Mouse (Mus musculus): Measurements from ENCODE around the gene Mthfd1l.

The Mthfd1l gene

GRCm38 (mm10) chr10:4124148-4124547, 151.2 kb downstream of the Mthfd1l start:
- DNase-seq = no peak

GRCm38 (mm10) chr10:4125232-4125631, 152.3 kb downstream of the Mthfd1l start:
- DNase-seq = no peak

GRCm38 (mm10) chr10:4126335-4127012, 153.6 kb downstream of the Mthfd1l start:
- DNase-seq = peak; percentile 45

GRCm38 (mm10) chr10:4128411-4128810, 155.5 kb downstream of the Mthfd1l start:
- no peak for DNase-seq

- DNase-seq = no peak
These were observed 156.0 kb downstream of the Mthfd1l start for GRCm38 (mm10) chr10:4128915-4129314.

GRCm38 (mm10) chr10:4129461-4129860, 156.5 kb downstream of the Mthfd1l start:
- DNase-seq = no peak

GRCm38 (mm10) chr10:4130034-4130607, 157.2 kb downstream of the Mthfd1l start:
- no peak for DNase-seq

GRCm38 (mm10) chr10:4132735-4133134, 159.8 kb downstream of the Mthfd1l start:
- DNase-seq = no peak

- no peak for DNase-seq
These were observed 162.3 kb downstream of the Mthfd1l start for GRCm38 (mm10) chr10:4135100-4135764.

- DNase-seq = no peak
These were observed 166.6 kb downstream of the Mthfd1l start for GRCm38 (mm10) chr10:4139531-4139930.

GRCm38 (mm10) chr10:4141689-4142088, 168.8 kb downstream of the Mthfd1l start:
- peak; percentile 55 for DNase-seq

GRCm38 (mm10) chr10:4142816-4143215, 169.9 kb downstream of the Mthfd1l start:
- DNase-seq = no peak

- DNase-seq = no peak
These were observed 170.5 kb downstream of the Mthfd1l start for GRCm38 (mm10) chr10:4143381-4143780.

GRCm38 (mm10) chr10:4145080-4145807, 172.3 kb downstream of the Mthfd1l start:
- DNase-seq = no peak

- no peak for DNase-seq
These were observed 174.0 kb downstream of the Mthfd1l start for GRCm38 (mm10) chr10:4146947-4147346.

GRCm38 (mm10) chr10:4151159-4151558, 178.2 kb downstream of the Mthfd1l start:
- no peak for DNase-seq

GRCm38 (mm10) chr10:4151862-4152776, 179.2 kb downstream of the Mthfd1l start:
- DNase-seq = no peak

- DNase-seq = no peak
These were observed 180.1 kb downstream of the Mthfd1l start for GRCm38 (mm10) chr10:4153031-4153430.

- DNase-seq = no peak
These were observed 181.1 kb downstream of the Mthfd1l start for GRCm38 (mm10) chr10:4154035-4154434.

- DNase-seq = no peak
These were observed 182.6 kb downstream of the Mthfd1l start for GRCm38 (mm10) chr10:4155521-4155920.

GRCm38 (mm10) chr10:4158533-4158932, 185.6 kb downstream of the Mthfd1l start:
- no peak for DNase-seq

- DNase-seq = no peak
These were observed 186.7 kb downstream of the Mthfd1l start for GRCm38 (mm10) chr10:4159541-4160090.
